ENCODE assay signal across 29 mouse cellular contexts in genomic region chr17:26619577-26619976, GRCm38 (mm10). TPM values are rescaled to one million over a fixed set of nuclear protein-coding genes. Genes with fewer than 3 reads are reported as not detected.
DNase-seq lines count a peak whose midpoint lies in the region; ATAC-seq and TF ChIP-seq lines count a peak whose summit lies in the region.
"Had no signal": no experiment of that assay in that cellular context is flagged by ENCODE, and none has a peak within 500 bp of the region (broad histone marks: within the 10 kb centered on the region; RNA-seq: fewer than 3 reads in every experiment).

No protein-coding gene starts in this region.

- intact Hi-C loops in left cerebral cortex, adult 2 months (cut with DNase I), result no loop called here
- intact Hi-C loops in left cerebral cortex, postnatal 4 days (cut with DNase I), result no loop called here

- H3K4me3 ChIP-seq in cerebellum, adult 2 months (replicated peaks; ENCODE audit: insufficient read depth, low read depth, low read length), result no peak overlapping the region
- H3K4me3 ChIP-seq in left cerebral cortex, adult 2 months, result no peak overlapping the region
- H3K4me3 ChIP-seq in kidney, embryonic 15.5 days (replicated peaks), result no peak overlapping the region
- H3K4me3 ChIP-seq: embryonic facial prominence, embryonic 12.5 days; forebrain, embryonic 15.5 days; heart, embryonic 10.5 days; heart, embryonic 15.5 days; limb, embryonic 12.5 days; liver, embryonic 15.5 days; midbrain, embryonic 12.5 days; myocyte; neural tube, embryonic 12.5 days; stomach, embryonic 15.5 days had no signal

- peaks cover 68% of the 10 kb centered on the region for H3K36me3 ChIP-seq in kidney, embryonic 15.5 days

- no peak overlapping the region for H3K4me2 ChIP-seq in kidney, embryonic 15.5 days
- H3K4me2 ChIP-seq: embryonic facial prominence, embryonic 12.5 days; forebrain, embryonic 15.5 days; heart, embryonic 15.5 days; limb, embryonic 12.5 days; liver, embryonic 15.5 days; lung, embryonic 14.5 days; midbrain, embryonic 12.5 days; neural tube, embryonic 12.5 days; stomach, embryonic 15.5 days had no signal

- H3K4me1 ChIP-seq in cerebellum, adult 2 months (ENCODE audit: control insufficient read depth, insufficient read depth, low read length), result peaks cover 49% of the 10 kb centered on the region
- H3K4me1 ChIP-seq in kidney, embryonic 15.5 days, result peaks cover 14% of the 10 kb centered on the region
- H3K4me1 ChIP-seq: embryonic facial prominence, embryonic 12.5 days; forebrain, embryonic 15.5 days; midbrain, embryonic 12.5 days; neural tube, embryonic 12.5 days had no signal

- no peaks in the 10 kb centered on the region for H3K9me3 ChIP-seq in kidney, embryonic 15.5 days (replicated peaks)
- H3K9me3 ChIP-seq: embryonic facial prominence, embryonic 12.5 days; forebrain, embryonic 15.5 days; heart, embryonic 10.5 days; heart, embryonic 15.5 days; limb, embryonic 12.5 days; liver, embryonic 15.5 days; midbrain, embryonic 12.5 days; neural tube, embryonic 12.5 days; stomach, embryonic 15.5 days had no signal

- TF ChIP-seq CTCF in cerebellum, adult 2 months (IDR thresholded peaks at IDR 0.05; ENCODE audit: borderline replicate concordance, insufficient read depth, low read depth, low read length), result no peak
- TF ChIP-seq CTCF in left cerebral cortex, adult 2 months (IDR thresholded peaks at IDR 0.05), result no peak

- TF ChIP-seq POLR2A in cerebellum, adult 2 months (IDR thresholded peaks at IDR 0.05; ENCODE audit: borderline replicate concordance, insufficient read depth, low read length), result no peak

- H3K9ac ChIP-seq in kidney, embryonic 15.5 days, result no peak overlapping the region
- H3K9ac ChIP-seq: embryonic facial prominence, embryonic 12.5 days; forebrain, embryonic 15.5 days; heart, embryonic 15.5 days; limb, embryonic 12.5 days; liver, embryonic 15.5 days; lung, embryonic 14.5 days; midbrain, embryonic 12.5 days; neural tube, embryonic 12.5 days; stomach, embryonic 15.5 days had no signal

- H3K27ac ChIP-seq in cerebellum, adult 2 months (ENCODE audit: insufficient read depth, low read length), result peak overlapping the region; percentile 41; the same call in 1 of the 2 replicates
- H3K27ac ChIP-seq in left cerebral cortex, adult 2 months, result peak overlapping the region; percentile 53
- H3K27ac ChIP-seq in kidney, embryonic 15.5 days, result no peak overlapping the region
- H3K27ac ChIP-seq: embryonic facial prominence, embryonic 12.5 days; forebrain, embryonic 15.5 days; heart, embryonic 10.5 days; heart, embryonic 15.5 days; limb, embryonic 12.5 days; liver, embryonic 15.5 days; midbrain, embryonic 12.5 days; neural tube, embryonic 12.5 days; stomach, embryonic 15.5 days had no signal

- ATAC-seq in granulocyte monocyte progenitor cell, adult 5-6 weeks (replicated peaks; ENCODE audit: poor library complexity, severe bottlenecking), result no peak
- no peak for ATAC-seq in kidney, embryonic 15.5 days (replicated peaks; ENCODE audit: low FRiP score)
- ATAC-seq: activated CD4-positive, CD25-positive, alpha-beta regulatory T cell, adult 4 months; forebrain, embryonic 15.5 days; hindbrain, embryonic 16.5 days had no signal

- H3K27me3 ChIP-seq in cerebellum, adult 2 months (ENCODE audit: control insufficient read depth, insufficient read depth, low read length), result no peaks in the 10 kb centered on the region
- no peaks in the 10 kb centered on the region for H3K27me3 ChIP-seq in kidney, embryonic 15.5 days
- H3K27me3 ChIP-seq: CH12.LX; embryonic facial prominence, embryonic 12.5 days; forebrain, embryonic 15.5 days; heart, embryonic 15.5 days; limb, embryonic 12.5 days; liver, embryonic 15.5 days; midbrain, embryonic 12.5 days; neural tube, embryonic 12.5 days; stomach, embryonic 15.5 days had no signal

- DNase-seq in cerebellum, adult 2 months, result peak; percentile 58 to 73
- DNase-seq in cerebellum, adult 11 months, result no peak
- DNase-seq in left cerebral cortex, adult 2 months (ENCODE audit: extremely low spot score in 1 of 2, low spot score in 2 of 2), result no peak
- no peak for DNase-seq in left cerebral cortex, postnatal 4 days
- peak; percentile 63 for DNase-seq in cerebellum, adult 9-11 months
- DNase-seq in cerebellum, postnatal 25 days, result peak; percentile 69 to 70
- DNase-seq: adrenal gland, postnatal 25 days; embryo, embryonic 11 days; kidney, adult 18-20 months; kidney, postnatal 4 days; lung, embryonic 14.5 days; lung, postnatal 36 days; right cerebral cortex, postnatal 14 days; thymus, postnatal 14 days had no signal

- 4% methylated on average over 6 of the region's 6 CpGs for WGBS in cerebellum, adult 2 months
- WGBS in kidney, embryonic 15.5 days, result 93% methylated on average over 6 of the region's 6 CpGs

RNA-seq across cellular contexts. Expression of gene Atp6v0e, which starts 43.5 kb away (rescaled TPM):
- polyA plus RNA-seq in cerebellum, adult 2 months (2012; rRNA removed), result 99.8 and 105 TPM in 2 replicates
- 10 to 100 TPM; 39.2 to 44.6 TPM for total RNA-seq in left cerebral cortex, adult 2 months (2021)
- total RNA-seq in left cerebral cortex, postnatal 4 days (2021), result 10 to 100 TPM; 29.4 to 31.3 TPM
- total RNA-seq in granulocyte monocyte progenitor cell, adult 5-6 weeks (2014; fragmentation: Nextera tagmentation), result 197 and 242 TPM in 2 replicates
- total RNA-seq in granulocyte monocyte progenitor cell, adult 5-6 weeks (2017), result 317 and 374 TPM in 2 replicates
- 211 and 224 TPM in 2 replicates for polyA plus RNA-seq in kidney, embryonic 15.5 days (2015; fragmentation: Nextera tagmentation; extraction: Ambion mirVana)

RNA-seq across cellular contexts. Expression of gene Dusp1, which starts 57.6 kb away (rescaled TPM):
- polyA plus RNA-seq in cerebellum, adult 2 months (2012; rRNA removed), result 62.5 and 67.1 TPM in 2 replicates
- total RNA-seq in left cerebral cortex, adult 2 months (2021), result 10 to 100 TPM; 58.0 to 65.6 TPM
- 10 to 100 TPM; 17.2 to 18.9 TPM for total RNA-seq in left cerebral cortex, postnatal 4 days (2021)
- 20.4 and 21.3 TPM in 2 replicates for total RNA-seq in granulocyte monocyte progenitor cell, adult 5-6 weeks (2014; fragmentation: Nextera tagmentation)
- 34.3 and 43.2 TPM in 2 replicates for total RNA-seq in granulocyte monocyte progenitor cell, adult 5-6 weeks (2017)
- polyA plus RNA-seq in kidney, embryonic 15.5 days (2015; fragmentation: Nextera tagmentation; extraction: Ambion mirVana), result 23.1 and 24.8 TPM in 2 replicates

RNA-seq across cellular contexts. Expression of gene Ergic1, which starts 58.3 kb away (rescaled TPM):
- polyA plus RNA-seq in cerebellum, adult 2 months (2012; rRNA removed), result 137 and 148 TPM in 2 replicates
- 100 to 1,000 TPM; 144 to 149 TPM for total RNA-seq in left cerebral cortex, adult 2 months (2021)
- 100 to 1,000 TPM; 180 to 193 TPM for total RNA-seq in left cerebral cortex, postnatal 4 days (2021)
- total RNA-seq in granulocyte monocyte progenitor cell, adult 5-6 weeks (2014; fragmentation: Nextera tagmentation), result 88.4 and 89.5 TPM in 2 replicates
- 51.5 and 52.4 TPM in 2 replicates for total RNA-seq in granulocyte monocyte progenitor cell, adult 5-6 weeks (2017)
- polyA plus RNA-seq in kidney, embryonic 15.5 days (2015; fragmentation: Nextera tagmentation; extraction: Ambion mirVana), result 124 and 131 TPM in 2 replicates

Comparison
In these comparisons a context has a peak if more than half of its experiments do, and no peak if none do; other contexts are left out.
1. DNase-seq: peak in cerebellum, adult 2 months (2 of 2), cerebellum, adult 9-11 months (single experiment) and cerebellum, postnatal 25 days (2 of 2); none in cerebellum, adult 11 months (single experiment), left cerebral cortex, adult 2 months (0 of 2) and left cerebral cortex, postnatal 4 days (single experiment).
2. RNA of gene Atp6v0e, which starts 43.5 kb away (total RNA-seq): 197 to 374 TPM in granulocyte monocyte progenitor cell, adult 5-6 weeks; 39.2 to 44.6 TPM in left cerebral cortex, adult 2 months and 29.4 to 31.3 TPM in left cerebral cortex, postnatal 4 days; every median in the first group is over 4 times any median in the second.